Mouse (Mus musculus) adipocyte (in vitro differentiated cells): Measurements from ENCODE around the gene Vmn2r85.
"Not testable (repeated sequence)": the region's sequence is repeated elsewhere in the genome, so short reads cannot be mapped to it uniquely, and the experiment has no call there.

Experiments
- DNase-seq: peaks from one replicate; pipeline ENCODE4 v3.0.0-alpha.2; 2016; ENCODE audit warnings: low spot score

The Vmn2r85 gene

DNA sequence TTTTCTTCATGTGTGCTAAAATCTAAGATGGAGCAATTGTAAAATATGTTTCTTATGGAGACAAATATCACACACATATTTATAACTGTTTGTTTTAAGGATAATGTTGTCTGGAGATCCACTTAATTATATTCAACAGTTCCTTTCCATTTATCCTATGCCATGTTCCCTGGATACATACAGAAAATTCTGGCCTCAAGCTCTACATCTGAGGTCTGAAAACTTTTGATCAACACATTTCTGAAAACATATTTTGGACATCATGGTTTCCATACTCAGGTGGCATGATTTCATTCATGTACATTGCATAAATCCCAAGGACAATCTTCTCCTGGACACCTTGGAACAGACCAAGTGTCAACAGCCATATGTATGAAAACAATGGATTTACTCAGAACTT is at the start of gene Vmn2r85:
Gene Vmn2r85, minus strand, starts transcription at position 101 of the 400 bp plus-strand sequence.
- not testable (repeated sequence) for DNase-seq

DNA sequence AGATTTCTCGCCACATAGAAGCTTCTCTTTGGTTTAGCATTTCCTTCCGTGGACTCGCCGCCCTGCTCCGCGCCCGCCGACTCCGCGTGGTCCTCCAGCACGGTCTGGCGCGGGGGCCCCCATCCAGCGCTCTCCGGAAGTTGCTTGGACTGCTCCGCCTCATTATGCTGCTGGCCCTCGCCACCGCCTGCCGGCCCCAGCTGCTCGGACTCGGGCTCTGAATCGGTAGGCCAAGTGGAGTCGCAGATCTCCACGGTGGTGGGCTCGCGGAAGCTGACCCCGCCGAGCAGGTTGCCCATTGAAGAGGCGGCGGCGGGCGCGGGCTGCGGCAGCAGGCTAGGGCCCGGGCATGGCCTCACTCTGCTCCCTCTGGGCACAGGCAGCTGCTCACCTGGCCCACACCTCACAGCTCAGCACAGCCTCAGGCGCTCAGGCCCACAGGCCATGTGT is 40.8 kb upstream of the Vmn2r85 start:
- no peak for DNase-seq

DNA sequence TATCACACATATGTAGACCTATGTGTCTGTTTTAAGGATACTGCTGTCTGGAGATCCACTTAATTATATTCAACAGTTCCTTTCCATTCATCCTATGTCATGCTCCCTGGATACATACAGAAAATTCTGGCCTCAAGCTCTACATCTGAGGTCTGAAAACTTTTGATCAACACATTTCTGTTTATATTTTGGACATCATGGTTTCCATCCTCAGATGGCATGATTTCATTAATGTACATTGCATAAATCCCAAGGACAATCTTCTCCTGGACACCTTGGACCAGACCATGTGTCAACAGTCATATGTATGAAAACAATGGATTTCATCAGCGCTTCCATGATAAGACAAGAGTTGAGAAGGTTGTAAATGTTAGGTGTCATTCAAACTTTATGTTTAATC is 26.4 kb upstream of the Vmn2r85 start, which contains the start of gene Vmn2r86:
Gene Vmn2r86, minus strand, starts transcription at position 101 of the 400 bp plus-strand sequence.
- DNase-seq = not testable (repeated sequence)

DNA sequence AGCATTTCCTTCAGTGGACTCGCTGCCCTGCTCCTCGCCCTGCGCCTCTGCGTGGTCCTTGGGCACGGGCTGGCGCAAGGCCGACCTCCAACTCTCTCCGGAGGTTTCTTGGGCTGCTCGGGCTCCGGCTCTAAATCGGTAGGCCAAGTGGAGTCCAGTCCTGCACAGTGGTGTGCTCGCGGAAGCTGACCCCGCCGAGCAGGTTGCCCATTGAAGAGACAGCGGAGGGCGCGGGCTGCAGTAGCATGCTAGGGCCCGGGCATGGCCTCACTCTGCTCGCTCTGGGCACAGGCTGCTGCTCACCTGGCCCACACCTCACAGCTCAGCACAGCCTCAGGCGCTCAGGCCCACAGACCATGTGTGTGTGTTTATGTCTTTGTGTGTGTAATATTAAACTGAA is 15.3 kb upstream of the Vmn2r85 start:
- DNase-seq = no peak

DNA sequence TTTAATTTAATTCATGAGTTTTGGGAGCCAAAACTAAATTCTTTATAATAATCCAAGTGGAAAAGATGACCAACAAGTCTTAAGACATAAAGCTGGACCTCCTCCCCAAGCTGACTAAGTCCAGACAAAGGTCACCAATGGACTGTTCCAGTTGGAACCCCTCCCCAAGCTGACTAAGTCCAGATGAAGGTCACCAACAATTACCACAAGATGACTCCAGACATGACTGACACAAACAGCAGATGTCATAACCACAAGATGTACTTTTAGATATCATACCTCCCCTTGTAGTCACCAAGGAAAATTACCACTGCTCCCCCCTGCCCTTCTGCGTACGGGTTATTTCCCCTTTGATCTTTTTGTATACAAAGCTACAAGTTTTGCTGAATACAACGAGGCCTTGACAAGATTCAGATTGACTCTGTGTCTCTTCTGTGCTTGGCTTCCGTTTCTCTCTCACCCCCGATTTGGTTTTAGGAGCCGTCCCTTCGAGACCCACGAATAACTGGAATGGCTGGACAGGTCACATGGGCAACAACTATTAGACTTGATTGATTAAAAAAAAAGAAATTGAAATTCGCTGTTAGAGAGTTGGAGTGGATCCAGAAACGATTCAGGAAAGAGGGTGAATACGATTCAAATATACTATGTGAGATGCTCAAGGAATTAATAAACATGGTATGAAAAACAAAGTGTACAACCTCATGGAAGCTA is 4.8 kb upstream of the Vmn2r85 start:
- peak; percentile 14 for DNase-seq

DNA sequence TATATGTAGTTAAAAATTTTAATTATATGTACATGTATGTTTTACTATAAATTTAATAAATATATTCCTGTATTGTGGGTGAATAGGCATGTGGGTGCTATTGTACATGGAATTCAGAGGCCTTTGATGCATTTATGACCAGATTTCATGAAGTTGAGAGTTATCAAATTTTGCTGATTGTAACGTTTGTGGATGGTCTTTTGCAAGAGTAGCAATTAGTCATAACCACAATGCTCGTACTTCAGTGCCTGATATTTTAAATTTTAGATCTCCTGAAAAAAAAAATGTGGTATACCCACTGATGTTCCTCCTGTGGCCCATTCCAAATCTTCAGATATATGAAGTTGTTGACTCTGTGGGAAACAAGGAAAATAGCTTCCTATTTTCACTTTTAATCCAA is 7.1 kb downstream of the Vmn2r85 start:
- not testable (repeated sequence) for DNase-seq

DNA sequence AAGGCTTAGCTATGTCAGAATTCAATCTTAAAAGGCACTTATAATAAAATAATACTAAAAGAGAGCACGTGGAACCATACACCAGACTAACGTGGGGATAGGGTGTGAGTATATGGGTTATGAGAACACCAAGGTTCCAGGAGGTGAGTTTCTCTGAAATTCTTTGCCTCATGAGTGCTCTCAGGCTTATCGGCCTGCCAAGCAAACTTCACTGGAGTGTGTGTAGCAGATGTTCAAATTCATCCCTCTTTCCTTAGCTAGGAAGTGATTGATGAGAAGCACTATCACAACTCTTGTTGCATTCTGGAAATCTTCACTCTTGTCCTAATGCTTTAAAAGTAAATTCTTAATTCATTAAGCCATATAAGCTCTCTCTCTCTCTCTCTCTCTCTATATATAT is 9.1 kb downstream of the Vmn2r85 start:
- DNase-seq = no peak

DNA sequence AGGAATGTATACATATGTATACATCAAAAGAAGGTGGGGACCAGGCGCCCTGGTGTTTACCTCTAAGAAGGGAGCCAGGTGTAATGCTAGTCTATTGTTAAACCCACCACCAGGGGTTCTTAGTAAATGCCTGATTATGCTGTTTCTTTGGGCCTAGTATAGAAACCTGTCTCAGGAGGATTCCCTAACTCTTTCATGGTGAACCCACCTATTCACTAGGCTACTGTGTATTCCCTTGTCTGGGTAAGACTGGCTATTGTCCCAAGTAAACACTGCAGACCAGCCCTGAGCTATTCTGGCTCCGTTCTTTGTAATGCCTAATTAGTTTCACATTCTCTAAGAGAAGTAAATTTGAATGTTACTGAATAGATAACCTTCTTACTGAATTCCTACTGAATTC is 9.5 kb downstream of the Vmn2r85 start:
- not testable (repeated sequence) for DNase-seq

DNA sequence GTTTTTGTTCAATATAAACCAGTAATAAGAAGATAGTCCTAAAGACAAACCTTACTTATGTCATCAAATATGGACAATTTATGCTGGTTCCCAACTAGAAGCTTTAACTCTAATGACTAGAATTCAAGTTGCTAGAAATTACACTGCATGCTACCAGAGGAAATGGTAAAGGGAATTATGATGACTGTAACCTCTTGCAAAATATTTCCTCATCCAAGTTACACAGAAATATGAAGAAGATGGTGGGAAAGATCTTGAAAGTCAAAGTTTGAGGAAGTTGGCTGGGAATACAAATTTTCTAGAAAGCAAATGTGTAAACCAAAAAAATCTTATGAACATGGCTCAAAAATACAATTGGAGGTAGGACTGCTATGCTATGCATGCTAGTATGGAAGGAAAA is 13.2 kb downstream of the Vmn2r85 start:
- not testable (repeated sequence) for DNase-seq

DNA sequence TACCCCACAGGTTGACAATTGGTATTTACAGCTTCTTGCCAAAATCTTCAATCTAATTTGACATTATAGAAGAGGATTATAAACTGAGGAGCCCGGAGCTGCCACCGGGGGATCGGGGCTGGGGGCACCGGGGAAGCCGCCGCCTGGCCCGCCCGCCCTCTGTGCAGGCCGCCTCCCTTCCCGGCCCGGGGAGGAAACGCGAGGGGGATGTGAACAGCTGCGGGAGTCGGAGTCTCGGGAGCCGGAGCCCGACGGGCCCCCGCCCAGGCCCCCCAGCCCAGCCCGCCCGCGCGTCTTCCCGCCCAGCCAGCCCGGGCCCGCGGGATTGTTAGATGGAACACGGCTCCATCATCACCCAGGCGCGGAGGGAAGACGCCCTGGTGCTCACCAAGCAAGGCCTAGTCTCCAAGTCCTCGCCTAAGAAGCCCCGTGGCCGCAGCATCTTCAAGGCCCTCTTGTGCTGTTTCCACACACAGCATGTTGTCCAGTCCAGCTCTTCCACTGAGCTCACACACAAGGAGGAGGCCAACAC is 17.3 kb downstream of the Vmn2r85 start:
- not testable (repeated sequence) for DNase-seq

DNA sequence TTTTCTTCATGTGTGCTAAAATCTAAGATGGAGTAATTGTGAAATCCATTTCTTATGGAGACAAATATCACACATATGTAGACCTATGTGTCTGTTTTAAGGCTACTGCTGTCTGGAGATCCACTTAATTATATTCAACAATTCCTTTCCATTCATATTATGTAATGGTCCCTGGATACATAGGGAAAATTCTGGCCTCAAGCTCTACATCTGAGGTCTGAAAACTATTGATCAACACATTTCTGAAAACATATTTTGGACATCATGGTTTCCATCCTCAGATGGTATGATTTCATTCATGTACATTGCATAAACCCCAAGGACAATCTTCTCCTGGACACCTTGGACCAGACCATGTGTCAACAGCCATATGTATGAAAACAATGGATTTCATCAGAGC is 35.3 kb downstream of the Vmn2r85 start, which contains the start of gene Vmn2r84:
Gene Vmn2r84, minus strand, starts transcription at position 101 of the 400 bp plus-strand sequence.
- no peak for DNase-seq

DNA sequence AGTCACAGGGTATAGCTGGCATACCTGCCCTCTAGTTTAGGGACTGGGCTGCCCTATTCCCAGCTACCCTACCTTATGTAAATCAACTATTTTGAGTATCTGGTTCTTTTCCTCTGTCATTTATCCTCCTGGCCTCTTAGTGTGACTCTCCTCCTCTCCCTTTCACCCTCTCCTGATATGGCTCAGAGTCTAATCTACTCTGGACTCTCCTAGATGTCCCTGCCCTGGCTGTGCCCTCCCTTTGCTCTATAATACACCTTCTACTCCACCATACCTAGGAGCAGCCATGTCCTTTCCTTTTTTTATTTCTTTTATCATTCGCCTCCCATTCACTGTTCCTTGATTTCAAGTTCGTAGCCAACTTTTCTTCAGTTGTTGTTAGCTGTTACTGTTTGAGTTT is 54.4 kb downstream of the Vmn2r85 start:
- no peak for DNase-seq

DNA sequence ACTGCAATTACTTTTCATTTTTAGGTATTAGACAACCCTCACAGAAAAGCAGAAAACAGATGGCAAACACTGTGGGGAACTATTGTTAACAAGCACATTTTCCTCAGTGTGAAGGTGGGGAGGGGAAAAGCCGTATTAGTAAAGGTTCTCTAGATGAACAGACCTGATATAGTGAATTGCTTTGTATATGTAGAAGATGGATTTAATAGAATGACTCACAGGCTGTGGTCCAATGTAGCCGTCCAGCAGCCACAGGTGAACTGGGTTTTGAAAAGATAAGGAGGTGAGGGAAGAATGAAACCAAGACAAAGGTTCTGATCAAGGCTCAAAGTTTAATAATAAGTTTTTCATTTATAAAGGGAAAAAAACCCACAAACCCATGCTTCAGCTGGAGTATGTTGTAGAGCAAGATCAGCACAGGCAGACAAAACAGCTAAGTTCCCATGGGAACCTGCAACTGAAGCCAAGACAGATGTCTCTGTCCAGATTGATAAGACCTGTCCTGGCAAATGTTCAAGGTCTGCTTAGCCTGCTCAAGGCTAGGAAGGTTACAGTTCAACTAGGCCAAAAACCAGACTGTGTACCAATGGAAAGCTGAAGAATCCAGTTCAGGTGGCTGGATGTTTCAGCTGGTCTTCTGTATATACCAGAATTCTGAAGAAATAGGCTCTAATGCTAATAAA is 56.9 kb downstream of the Vmn2r85 start:
- DNase-seq = no peak

DNA sequence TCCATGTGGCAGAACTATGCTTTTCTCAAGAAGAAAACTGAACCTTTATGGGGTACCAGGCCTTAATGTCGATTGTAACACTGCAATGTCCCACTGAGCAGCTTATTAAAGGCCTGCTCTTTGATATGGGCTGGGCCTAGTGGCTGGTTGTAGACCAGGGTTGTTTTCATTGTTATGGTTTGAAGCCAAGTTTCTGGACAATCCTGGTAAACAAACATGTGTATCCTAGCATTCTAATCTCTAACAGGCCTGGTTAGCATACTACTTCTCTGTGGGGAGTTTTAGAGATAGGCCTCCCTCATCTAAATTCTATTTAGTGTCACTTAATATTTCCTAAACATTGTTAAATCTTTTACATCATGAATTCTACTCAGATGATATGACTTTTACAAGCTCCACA is 57.9 kb downstream of the Vmn2r85 start:
- DNase-seq = peak; percentile 3

DNA sequence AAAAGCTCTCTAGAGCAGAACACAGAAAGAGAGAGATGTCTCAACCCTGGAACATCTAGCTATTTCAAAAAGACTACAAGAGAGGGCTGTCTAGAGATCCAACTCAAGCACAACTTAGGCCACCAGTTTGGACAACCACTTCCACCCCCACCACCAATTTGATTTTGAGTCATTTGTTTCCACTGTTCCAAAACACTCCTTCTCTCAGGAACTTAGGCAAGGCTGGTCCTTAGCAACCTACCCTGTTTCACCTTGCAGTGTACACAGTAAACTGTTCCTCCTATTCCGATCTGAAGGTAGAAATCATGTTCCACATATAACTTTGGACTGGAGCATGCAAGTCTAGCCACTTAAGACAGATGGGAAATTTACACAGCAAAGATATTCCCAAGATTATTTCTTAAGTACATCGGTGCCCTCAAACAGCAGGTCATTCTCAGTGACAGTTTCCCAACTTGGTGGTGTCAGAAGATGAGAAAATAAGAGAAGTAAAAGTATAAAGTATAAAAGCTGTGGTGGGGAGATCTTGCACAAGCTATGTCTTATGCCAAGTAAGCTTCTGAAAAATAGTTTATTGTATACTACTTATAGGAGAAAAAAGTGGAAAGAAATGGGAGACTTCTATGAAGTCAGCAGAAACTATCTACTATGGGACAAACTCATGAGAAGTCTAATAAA is 59.4 kb downstream of the Vmn2r85 start:
- DNase-seq = no peak

DNA sequence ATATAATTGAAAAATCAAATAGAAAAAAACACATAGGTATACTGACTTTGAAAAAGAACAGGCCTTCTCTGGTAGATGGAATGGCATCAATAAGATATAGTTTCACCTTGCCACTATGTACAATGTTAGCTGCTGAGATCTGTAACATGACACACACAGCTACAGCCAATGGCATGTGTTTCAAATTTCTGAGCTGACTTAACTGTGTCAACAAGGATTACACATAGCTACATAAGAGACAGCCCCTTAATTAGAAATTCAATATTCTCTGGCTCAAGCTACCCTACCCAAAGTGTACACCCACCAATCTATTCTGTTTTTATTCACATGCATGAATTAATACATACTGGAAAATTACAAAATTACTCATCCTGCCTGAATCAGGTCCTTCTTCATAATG is 61.1 kb downstream of the Vmn2r85 start:
- no peak for DNase-seq

DNA sequence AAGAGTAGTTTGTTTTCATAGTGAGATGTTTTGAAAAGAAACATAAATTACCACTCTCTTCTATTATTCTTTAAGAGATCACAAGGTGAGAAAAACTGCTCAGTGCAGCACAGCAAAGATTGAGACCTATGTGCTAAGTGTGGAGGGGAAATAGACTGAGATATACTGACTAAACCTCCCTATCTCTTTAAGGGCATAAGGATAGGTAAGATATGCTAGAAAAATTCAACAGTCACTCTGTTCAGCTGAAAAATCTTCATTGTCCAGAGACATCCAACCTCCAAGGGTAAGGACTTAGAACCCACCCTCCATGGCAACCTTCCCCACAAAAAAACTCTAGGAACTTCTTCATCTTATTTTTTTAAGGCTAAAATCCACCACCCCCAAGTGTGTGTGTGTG is 64.7 kb downstream of the Vmn2r85 start:
- DNase-seq = no peak
